Mouse (Mus musculus) liver, postnatal 0 days (tissue): ENCODE results near the gene Mrgprh. TPM values are rescaled to one million over a fixed set of nuclear protein-coding genes. Genes with fewer than 3 reads are reported as not detected.

Experiments
- ATAC-seq: fragments of 200-750 bp; cut with Nextera tagmentation; 2 replicates; pipeline ENCODE4 v1.8.0; 2017; ENCODE audit warnings: mild to moderate bottlenecking, moderate library complexity
- DNase-seq: peaks from one replicate; pipeline ENCODE4 v3.0.0-alpha.2; 2016
- H3K27ac ChIP-seq: fragments of 300-500 bp; sonication (generic); 2 replicates; pipeline ENCODE4 v1.5.1; 2014; ENCODE audit warnings: antibody characterized with exemption, moderate library complexity, mild to moderate bottlenecking, low read depth
- H3K27me3 ChIP-seq: fragments of 300-500 bp; sonication (generic); 2 replicates; pipeline ENCODE4 v1.6.1; 2014; ENCODE audit warnings: low read length, control low read depth, mixed read lengths; ENCODE audit not compliant: insufficient read depth
- H3K36me3 ChIP-seq: fragments of 300-500 bp; sonication (generic); replicated peaks from 2 replicates; pipeline ENCODE4 v1.6.1; 2014; ENCODE audit warnings: mild to moderate bottlenecking, control low read depth, low read length, moderate library complexity, mixed read lengths; ENCODE audit not compliant: insufficient read depth
- H3K4me1 ChIP-seq: fragments of 300-500 bp; sonication (generic); 2 replicates; pipeline ENCODE4 v1.6.1; 2014; ENCODE audit warnings: antibody characterized with exemption, mild to moderate bottlenecking, control low read depth; ENCODE audit not compliant: insufficient read depth
- H3K4me2 ChIP-seq: fragments of 300-500 bp; sonication (generic); 2 replicates; pipeline ENCODE4 v1.6.1; 2014; ENCODE audit warnings: low read depth, mild to moderate bottlenecking, low read length, moderate library complexity, mixed read lengths
- H3K4me3 ChIP-seq: fragments of 300-500 bp; sonication (generic); 2 replicates; pipeline ENCODE4 v1.5.1; 2014; ENCODE audit warnings: low read depth, low read length
- H3K9ac ChIP-seq: fragments of 300-500 bp; sonication (generic); replicated peaks from 2 replicates; pipeline ENCODE4 v1.6.1; 2014; ENCODE audit warnings: mild to moderate bottlenecking, moderate library complexity
- H3K9me3 ChIP-seq: fragments of 300-500 bp; sonication (generic); 2 replicates; pipeline ENCODE4 v1.6.1; 2016; ENCODE audit warnings: mild to moderate bottlenecking, control low read depth, low read length, mixed read lengths
- CTCF ChIP-seq: sonication (generic); IDR thresholded peaks from 2 replicates; pipeline ENCODE4 v1.5.1; 2016; ENCODE audit warnings: antibody characterized with exemption, low read depth
- EP300 ChIP-seq: IDR thresholded peaks from 2 replicates; pipeline ENCODE4 v1.6.1; 2016; ENCODE audit warnings: antibody characterized with exemption, low read depth, mild to moderate bottlenecking
- WGBS: fragments of 180-500 bp; shearing (Covaris S2); extraction: QIAGEN DNeasy Blood & Tissue Kit; methylation state at CpG from one replicate; pipeline ENCODE4 v1.1.7; 2014; ENCODE audit not compliant: insufficient replicate concordance; 5-methylcytosine and 5-hydroxymethylcytosine counted together
- polyA plus RNA-seq: library from polyadenylated mRNA; unstranded; fragments of >200 nt; fragmentation: Nextera tagmentation; extraction: Ambion mirVana; gene quantifications from 2 replicates; pipeline ENCODE4 v1.2.1, GENCODE M21; 2015

Gene Mrgprh
- polyA plus RNA-seq, 1 experiment from 2014 or later: not detected

DNA sequence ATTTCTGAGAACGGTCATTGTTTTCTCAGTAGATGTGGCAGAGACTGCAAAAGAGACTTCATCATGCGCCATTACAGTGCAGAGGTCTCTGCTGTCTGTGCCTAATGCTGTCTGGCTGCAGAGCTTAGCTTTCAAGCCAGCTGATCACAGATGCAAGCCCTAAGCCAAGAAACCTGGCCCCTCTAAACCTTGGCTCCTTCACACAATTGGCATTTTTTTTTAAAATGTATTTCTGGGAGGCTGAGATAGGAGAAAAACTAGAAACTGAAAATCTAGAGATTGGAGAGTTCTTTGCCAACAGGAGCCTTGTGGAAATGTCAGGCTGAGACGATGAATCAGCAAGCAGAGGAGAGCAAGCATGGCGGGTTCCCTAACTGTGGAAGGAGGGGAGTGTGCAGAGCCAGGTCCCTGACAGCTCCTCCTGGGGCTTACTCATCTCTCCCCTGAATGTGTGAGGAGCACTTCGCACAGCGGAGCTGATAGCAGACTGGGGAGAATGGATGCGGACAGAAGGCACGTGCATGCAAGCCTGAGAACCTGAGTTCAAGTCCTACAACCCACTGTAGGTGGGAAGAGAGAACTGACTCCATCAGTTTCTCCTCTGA lies 26.0 kb upstream of the Mrgprh start:
- 78% methylated on average over 8 of the region's 8 CpGs for WGBS
- no peak overlapping the region for H3K4me2 ChIP-seq
- no peak overlapping the region for H3K4me3 ChIP-seq
- no peak for DNase-seq
- H3K27ac ChIP-seq: no peak overlapping the region
- H3K9ac ChIP-seq: no peak overlapping the region
- no peaks in the 10 kb centered on the region for H3K36me3 ChIP-seq
- no peaks in the 10 kb centered on the region for H3K9me3 ChIP-seq
- no peaks in the 10 kb centered on the region for H3K4me1 ChIP-seq
- ATAC-seq: no peak
- no peaks in the 10 kb centered on the region for H3K27me3 ChIP-seq
- no peak for TF ChIP-seq CTCF
- TF ChIP-seq EP300: no peak

DNA sequence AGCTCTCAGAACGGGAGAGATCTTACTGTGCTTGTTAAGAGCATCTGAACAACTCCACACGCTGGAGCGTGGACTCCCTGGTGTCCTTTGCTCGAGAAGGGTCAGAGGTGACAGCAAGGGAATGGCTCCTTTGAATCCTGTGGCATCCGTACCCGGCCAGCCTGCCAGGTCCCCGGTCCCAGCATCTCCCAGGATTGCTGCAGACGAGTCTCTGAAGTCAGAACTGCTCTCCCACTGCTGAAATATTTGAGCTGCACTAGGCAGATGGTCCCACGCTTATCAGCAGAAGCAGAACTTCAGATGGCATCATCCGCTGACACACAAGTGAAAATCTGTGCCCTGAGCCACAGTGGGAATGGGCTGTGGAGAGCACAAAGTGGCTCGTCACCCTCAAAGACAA lies 24.1 kb upstream of the Mrgprh start:
- H3K27me3 ChIP-seq: no peaks in the 10 kb centered on the region
- H3K4me3 ChIP-seq: no peak overlapping the region
- TF ChIP-seq EP300: no peak
- no peaks in the 10 kb centered on the region for H3K9me3 ChIP-seq
- H3K4me2 ChIP-seq: no peak overlapping the region
- no peaks in the 10 kb centered on the region for H3K36me3 ChIP-seq
- ATAC-seq (no peak), DNase-seq (no peak)
- H3K27ac ChIP-seq: no peak overlapping the region
- H3K4me1 ChIP-seq: no peaks in the 10 kb centered on the region
- no peak overlapping the region for H3K9ac ChIP-seq
- whole genome bisulfite sequencing: 69% methylated on average over 11 of the region's 11 CpGs

DNA sequence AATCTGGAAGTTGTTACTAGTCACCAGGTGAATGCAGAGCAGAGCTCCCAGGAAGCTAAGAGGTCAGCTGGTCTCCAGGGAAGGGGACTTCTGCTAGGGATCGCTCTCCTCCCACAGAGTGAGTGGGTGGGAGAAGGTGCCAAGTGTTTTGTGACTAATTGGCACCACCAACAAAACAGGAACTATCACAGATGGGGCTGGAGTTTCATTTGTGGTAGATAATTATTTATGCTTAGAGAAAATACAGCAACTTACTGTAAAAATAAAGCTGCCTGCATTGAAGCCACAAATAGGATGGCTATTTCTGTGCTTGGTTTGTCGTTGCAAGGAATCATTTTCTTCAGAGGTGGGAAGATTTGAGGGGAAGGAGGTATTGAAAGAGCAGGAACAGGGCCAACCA lies 22.0 kb upstream of the Mrgprh start:
- Histone ChIP-seq H3K4me3 (no peak overlapping the region), H3K9ac (no peak overlapping the region), H3K9me3 (no peaks in the 10 kb centered on the region), H3K4me1 (no peaks in the 10 kb centered on the region), H3K27ac (no peak overlapping the region), H3K27me3 (no peaks in the 10 kb centered on the region), H3K4me2 (no peak overlapping the region), H3K36me3 (no peaks in the 10 kb centered on the region)
- WGBS: 64% methylated on average over 2 of the region's 2 CpGs
- ATAC-seq (no peak), DNase-seq (no peak)
- TF ChIP-seq CTCF: no peak
- no peak for TF ChIP-seq EP300

- DNase-seq: no peak
- H3K9me3 ChIP-seq: no peaks in the 10 kb centered on the region
- 93% methylated on average over 11 of the region's 11 CpGs for WGBS
- no peaks in the 10 kb centered on the region for H3K27me3 ChIP-seq
- H3K9ac ChIP-seq: no peak overlapping the region
- no peak overlapping the region for H3K4me3 ChIP-seq
- H3K27ac ChIP-seq: no peak overlapping the region
- H3K36me3 ChIP-seq: no peaks in the 10 kb centered on the region
- TF ChIP-seq EP300 (no peak), CTCF (no peak)
- H3K4me2 ChIP-seq: no peak overlapping the region
- H3K4me1 ChIP-seq: no peaks in the 10 kb centered on the region
- no peak for ATAC-seq
These were observed 21.4 kb upstream of the Mrgprh start for GRCm38 (mm10) chr17:12854386-12854785.

- Histone ChIP-seq H3K27ac (no peak overlapping the region), H3K9ac (no peak overlapping the region), H3K9me3 (no peaks in the 10 kb centered on the region), H3K27me3 (no peaks in the 10 kb centered on the region), H3K4me2 (no peak overlapping the region), H3K36me3 (no peaks in the 10 kb centered on the region), H3K4me1 (no peaks in the 10 kb centered on the region), H3K4me3 (no peak overlapping the region)
- DNase-seq (no peak), ATAC-seq (no peak)
- no peak for TF ChIP-seq CTCF
- TF ChIP-seq EP300: no peak
- WGBS: 41% methylated on average over 3 of the region's 3 CpGs
These were observed 18.4 kb upstream of the Mrgprh start for GRCm38 (mm10) chr17:12857395-12857794.

DNA sequence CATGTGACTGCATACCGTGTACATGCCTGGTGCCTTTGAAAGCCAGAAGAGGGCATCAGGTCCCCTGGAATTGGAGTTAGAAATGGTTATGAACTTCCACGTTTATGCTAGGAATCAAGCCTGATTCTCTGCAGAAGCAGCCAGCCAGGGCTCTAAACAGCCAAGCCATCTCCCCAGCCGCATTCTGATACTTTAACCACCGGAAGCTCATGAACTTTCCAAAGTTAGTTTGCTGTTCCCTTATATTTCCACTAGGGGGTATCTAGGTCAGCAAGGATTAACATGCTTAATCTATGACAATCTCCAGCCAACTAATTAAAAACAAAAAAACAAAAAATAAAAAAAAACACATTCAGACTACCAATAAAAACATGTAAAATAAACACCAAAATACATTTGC lies 17.8 kb upstream of the Mrgprh start:
- DNase-seq: no peak
- no peaks in the 10 kb centered on the region for H3K27me3 ChIP-seq
- ATAC-seq: no peak
- no peak overlapping the region for H3K4me3 ChIP-seq
- no peak overlapping the region for H3K4me2 ChIP-seq
- WGBS: 34% methylated on average over 4 of the region's 4 CpGs
- H3K36me3 ChIP-seq: no peaks in the 10 kb centered on the region
- H3K9me3 ChIP-seq: no peaks in the 10 kb centered on the region
- H3K9ac ChIP-seq: no peak overlapping the region
- H3K27ac ChIP-seq: no peak overlapping the region
- TF ChIP-seq CTCF: peak; percentile 39; the same call in 1 of the 2 replicates
- no peak for TF ChIP-seq EP300
- no peaks in the 10 kb centered on the region for H3K4me1 ChIP-seq
